Mouse (Mus musculus): ENCODE data around the gene Wdr90. TPM values are rescaled to one million over a fixed set of nuclear protein-coding genes. Genes with fewer than 3 reads are reported as not detected.

The Wdr90 gene
- polyA plus RNA-seq, 1 experiment from 2014 or later: 7.2 TPM

DNA sequence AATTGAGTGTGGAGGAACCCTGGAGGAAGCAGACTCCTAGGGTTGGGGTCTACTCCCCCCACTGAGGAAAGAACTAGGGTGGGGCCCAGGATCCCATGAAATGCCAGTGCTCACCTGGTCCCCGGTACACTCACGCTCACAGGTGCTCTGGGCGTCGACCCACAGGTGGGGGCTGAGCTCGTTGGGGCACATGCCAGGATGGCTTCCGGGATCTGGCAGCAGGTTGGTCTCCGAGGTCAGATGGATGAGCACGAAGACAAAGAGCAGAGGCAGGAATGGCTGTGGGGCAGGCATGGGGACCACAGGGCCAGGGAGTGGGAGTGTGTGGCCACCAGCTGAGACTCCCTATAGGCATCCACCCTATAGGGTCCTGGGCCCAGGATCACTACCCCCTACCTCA is 18.4 kb upstream of the Wdr90 start:
- no peak overlapping the region for H3K9ac ChIP-seq (ENCODE audit: low read depth, low read length)
- H3K9me3 ChIP-seq (replicated peaks; ENCODE audit: control insufficient read depth, low read length): no peaks in the 10 kb centered on the region
- no peak for ATAC-seq (ENCODE audit: low read depth)
- peaks cover 34% of the 10 kb centered on the region for H3K4me1 ChIP-seq (ENCODE audit: control insufficient read depth, low read depth, low read length)
- H3K27ac ChIP-seq (ENCODE audit: low read length): no peak overlapping the region
- 79% methylated on average over 8 of the region's 8 CpGs for WGBS (ENCODE audit: insufficient replicate concordance)
- H3K4me2 ChIP-seq (ENCODE audit: low read depth, low read length): no peak overlapping the region
- no peaks in the 10 kb centered on the region for H3K27me3 ChIP-seq (ENCODE audit: control insufficient read depth, insufficient read depth, low read depth, low read length)
- H3K4me3 ChIP-seq (ENCODE audit: low read depth, low read length): no peak overlapping the region
- H3K36me3 ChIP-seq (ENCODE audit: control insufficient read depth, insufficient read depth): peaks cover 5% of the 10 kb centered on the region

GRCm38 (mm10) chr17:25879261-25879660 is 18.0 kb upstream of the Wdr90 start:
- Histone ChIP-seq H3K4me3 (ENCODE audit: low read depth, low read length) (no peak overlapping the region), H3K9ac (ENCODE audit: low read depth, low read length) (no peak overlapping the region), H3K4me1 (ENCODE audit: control insufficient read depth, low read depth, low read length) (peaks cover 36% of the 10 kb centered on the region), H3K27ac (ENCODE audit: low read length) (no peak overlapping the region), H3K4me2 (ENCODE audit: low read depth, low read length) (no peak overlapping the region), H3K9me3 (replicated peaks; ENCODE audit: control insufficient read depth, low read length) (no peaks in the 10 kb centered on the region), H3K27me3 (ENCODE audit: control insufficient read depth, insufficient read depth, low read depth, low read length) (no peaks in the 10 kb centered on the region), H3K36me3 (ENCODE audit: control insufficient read depth, insufficient read depth) (peaks cover 5% of the 10 kb centered on the region; the same call in 1 of the 2 replicates)
- ATAC-seq (ENCODE audit: low read depth): no peak
- WGBS (ENCODE audit: insufficient replicate concordance): 65% methylated on average over 4 of the region's 4 CpGs

DNA sequence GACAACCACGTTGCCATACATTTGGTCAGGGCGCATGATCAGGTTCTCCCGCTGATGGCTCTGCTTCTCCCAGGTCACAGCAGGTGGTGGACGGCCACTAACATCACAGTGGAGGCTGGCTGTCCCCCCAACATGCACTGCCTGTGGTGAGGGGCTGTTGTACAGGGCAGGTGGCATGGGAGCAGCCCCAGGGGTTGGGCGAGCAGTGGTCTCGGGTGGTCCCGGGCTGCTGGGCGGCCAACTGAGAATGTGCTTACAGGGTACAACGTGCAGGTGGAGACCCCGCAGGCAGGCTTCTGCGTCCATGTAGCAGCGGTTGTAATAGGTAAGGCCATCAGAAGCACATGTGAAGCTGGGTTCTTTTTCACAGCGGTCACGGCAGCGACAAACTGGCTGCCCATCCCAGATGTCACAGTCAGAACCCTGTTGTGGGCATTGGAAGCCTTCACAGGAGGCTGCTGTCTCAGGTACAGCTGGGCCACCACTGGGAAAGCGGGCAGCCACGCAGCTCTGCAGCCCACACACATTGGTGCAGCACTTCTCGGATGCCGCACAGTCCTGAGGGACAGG is 17.4 kb upstream of the Wdr90 start:
- peaks cover 42% of the 10 kb centered on the region for H3K4me1 ChIP-seq (ENCODE audit: control insufficient read depth, low read depth, low read length)
- WGBS (ENCODE audit: insufficient replicate concordance): 85% methylated on average over 19 of the region's 19 CpGs

GRCm38 (mm10) chr17:25877741-25878610 is 16.7 kb upstream of the Wdr90 start:
- H3K27me3 ChIP-seq (ENCODE audit: control insufficient read depth, insufficient read depth, low read depth, low read length): no peaks in the 10 kb centered on the region
- no peak overlapping the region for H3K4me3 ChIP-seq (ENCODE audit: low read depth, low read length)
- WGBS (ENCODE audit: insufficient replicate concordance): 82% methylated on average over 32 of the region's 32 CpGs
- peaks cover 42% of the 10 kb centered on the region for H3K4me1 ChIP-seq (ENCODE audit: control insufficient read depth, low read depth, low read length)
- H3K27ac ChIP-seq (ENCODE audit: low read length): no peak overlapping the region
- no peak for ATAC-seq (ENCODE audit: low read depth)
- no peaks in the 10 kb centered on the region for H3K9me3 ChIP-seq (replicated peaks; ENCODE audit: control insufficient read depth, low read length)
- no peaks in the 10 kb centered on the region for H3K36me3 ChIP-seq (ENCODE audit: control insufficient read depth, insufficient read depth)
- no peak overlapping the region for H3K4me2 ChIP-seq (ENCODE audit: low read depth, low read length)
- no peak overlapping the region for H3K9ac ChIP-seq (ENCODE audit: low read depth, low read length)

More for the DNA sequence above, 17.4 kb upstream of the Wdr90 start:
- Histone ChIP-seq H3K36me3 (ENCODE audit: control insufficient read depth, insufficient read depth) (peaks cover 5% of the 10 kb centered on the region; the same call in 1 of the 2 replicates), H3K9me3 (replicated peaks; ENCODE audit: control insufficient read depth, low read length) (no peaks in the 10 kb centered on the region), H3K4me3 (ENCODE audit: low read depth, low read length) (no peak overlapping the region), H3K9ac (ENCODE audit: low read depth, low read length) (no peak overlapping the region), H3K27ac (ENCODE audit: low read length) (no peak overlapping the region), H3K4me2 (ENCODE audit: low read depth, low read length) (no peak overlapping the region), H3K27me3 (ENCODE audit: control insufficient read depth, insufficient read depth, low read depth, low read length) (no peaks in the 10 kb centered on the region)
- ATAC-seq (ENCODE audit: low read depth): no peak

GRCm38 (mm10) chr17:25877025-25877424 is 15.7 kb upstream of the Wdr90 start:
- Histone ChIP-seq H3K4me3 (ENCODE audit: low read depth, low read length) (no peak overlapping the region), H3K4me2 (ENCODE audit: low read depth, low read length) (no peak overlapping the region), H3K27ac (ENCODE audit: low read length) (no peak overlapping the region), H3K9me3 (replicated peaks; ENCODE audit: control insufficient read depth, low read length) (no peaks in the 10 kb centered on the region), H3K36me3 (ENCODE audit: control insufficient read depth, insufficient read depth) (no peaks in the 10 kb centered on the region), H3K9ac (ENCODE audit: low read depth, low read length) (no peak overlapping the region), H3K4me1 (ENCODE audit: control insufficient read depth, low read depth, low read length) (peaks cover 34% of the 10 kb centered on the region), H3K27me3 (ENCODE audit: control insufficient read depth, insufficient read depth, low read depth, low read length) (no peaks in the 10 kb centered on the region)
- WGBS (ENCODE audit: insufficient replicate concordance): 78% methylated on average over 3 of the region's 3 CpGs
- no peak for ATAC-seq (ENCODE audit: low read depth)

GRCm38 (mm10) chr17:25876347-25876915 is 15.1 kb upstream of the Wdr90 start:
- H3K27me3 ChIP-seq (ENCODE audit: control insufficient read depth, insufficient read depth, low read depth, low read length): no peaks in the 10 kb centered on the region
- 60% methylated on average over 10 of the region's 10 CpGs for WGBS (ENCODE audit: insufficient replicate concordance)
- peaks cover 29% of the 10 kb centered on the region for H3K4me1 ChIP-seq (ENCODE audit: control insufficient read depth, low read depth, low read length)
- peak overlapping the region; percentile 85 for H3K4me2 ChIP-seq (ENCODE audit: low read depth, low read length)
- no peaks in the 10 kb centered on the region for H3K9me3 ChIP-seq (replicated peaks; ENCODE audit: control insufficient read depth, low read length)
- H3K4me3 ChIP-seq (ENCODE audit: low read depth, low read length): peak overlapping the region; percentile 85
- peak overlapping the region; percentile 90 for H3K27ac ChIP-seq (ENCODE audit: low read length)
- peak; percentile 19; the same call in 1 of the 2 replicates for ATAC-seq (ENCODE audit: low read depth)
- H3K9ac ChIP-seq (ENCODE audit: low read depth, low read length): peak overlapping the region; percentile 83
- no peaks in the 10 kb centered on the region for H3K36me3 ChIP-seq (ENCODE audit: control insufficient read depth, insufficient read depth)

GRCm38 (mm10) chr17:25875171-25876136 is 14.2 kb upstream of the Wdr90 start:
- no peaks in the 10 kb centered on the region for H3K36me3 ChIP-seq (ENCODE audit: control insufficient read depth, insufficient read depth)
- under 1% methylated on average over 59 of the region's 59 CpGs for WGBS (ENCODE audit: insufficient replicate concordance)
- H3K4me2 ChIP-seq (ENCODE audit: low read depth, low read length): peak overlapping the region; percentile 85
- H3K27me3 ChIP-seq (ENCODE audit: control insufficient read depth, insufficient read depth, low read depth, low read length): no peaks in the 10 kb centered on the region
- no peaks in the 10 kb centered on the region for H3K9me3 ChIP-seq (replicated peaks; ENCODE audit: control insufficient read depth, low read length)
- H3K27ac ChIP-seq (ENCODE audit: low read length): peak overlapping the region; percentile 90
- peak; percentile 86 for ATAC-seq (ENCODE audit: low read depth)
- peak overlapping the region; percentile 85 for H3K4me3 ChIP-seq (ENCODE audit: low read depth, low read length)
- peak overlapping the region; percentile 83 for H3K9ac ChIP-seq (ENCODE audit: low read depth, low read length)
- peaks cover 26% of the 10 kb centered on the region for H3K4me1 ChIP-seq (ENCODE audit: control insufficient read depth, low read depth, low read length)

GRCm38 (mm10) chr17:25874721-25875170 is 13.4 kb upstream of the Wdr90 start, which contains the start of gene Mettl26:
TSS of gene Mettl26 (plus strand) at chr17:25875074.
- peak; percentile 71 for ATAC-seq (ENCODE audit: low read depth)
- H3K9ac ChIP-seq (ENCODE audit: low read depth, low read length): peak within 1 kb of the TSS; percentile 83
- H3K4me2 ChIP-seq (ENCODE audit: low read depth, low read length): peak within 1 kb of the TSS; percentile 85
- no peaks in the 10 kb centered on the region for H3K9me3 ChIP-seq (replicated peaks; ENCODE audit: control insufficient read depth, low read length)
- WGBS (ENCODE audit: insufficient replicate concordance): under 1% methylated on average over 25 of the region's 25 CpGs
- H3K36me3 ChIP-seq (ENCODE audit: control insufficient read depth, insufficient read depth): no peaks in the 10 kb centered on the region
- H3K27ac ChIP-seq (ENCODE audit: low read length): peak within 1 kb of the TSS; percentile 90
- H3K4me3 ChIP-seq (ENCODE audit: low read depth, low read length): peak within 1 kb of the TSS; percentile 85
- H3K4me1 ChIP-seq (ENCODE audit: control insufficient read depth, low read depth, low read length): peaks cover 23% of the 10 kb centered on the region
- H3K27me3 ChIP-seq (ENCODE audit: control insufficient read depth, insufficient read depth, low read depth, low read length): no peaks in the 10 kb centered on the region
